Mouse (Mus musculus) small intestine, adult 2 months (tissue): ENCODE measurements around the gene Fam169a.
"Not testable (repeated sequence)": the region's sequence is repeated elsewhere in the genome, so short reads cannot be mapped to it uniquely, and the experiment has no call there.

Source experiments
- CTCF ChIP-seq: fragments of 200-500 bp; IDR thresholded peaks from 2 replicates; pipeline ENCODE4 v1.5.1; 2012; ENCODE audit warnings: low read depth, mild to moderate bottlenecking, control low read depth, inconsistent platforms, low read length, moderate library complexity, mixed read lengths; ENCODE audit not compliant: insufficient replicate concordance, insufficient read length; ENCODE audit errors: extremely low read depth
- POLR2A ChIP-seq: fragments of 200-500 bp; IDR thresholded peaks from 2 replicates; pipeline ENCODE4 v1.6.1; 2012; ENCODE audit warnings: low read depth, mild to moderate bottlenecking, control low read depth, inconsistent platforms, low read length, moderate library complexity

- TF ChIP-seq CTCF, POLR2A: not testable (repeated sequence)
These were observed 2.1 kb upstream of the Fam169a start for GRCm38 (mm10) chr13:97064844-97065621.
